Mouse (Mus musculus): Measurements from ENCODE around the gene Clcf1. TPM values are rescaled to one million over a fixed set of nuclear protein-coding genes. Genes with fewer than 3 reads are reported as not detected.

The Clcf1 gene
- total RNA-seq, 2 experiments from 2014 or later = 0.52 to 0.61 TPM

DNA sequence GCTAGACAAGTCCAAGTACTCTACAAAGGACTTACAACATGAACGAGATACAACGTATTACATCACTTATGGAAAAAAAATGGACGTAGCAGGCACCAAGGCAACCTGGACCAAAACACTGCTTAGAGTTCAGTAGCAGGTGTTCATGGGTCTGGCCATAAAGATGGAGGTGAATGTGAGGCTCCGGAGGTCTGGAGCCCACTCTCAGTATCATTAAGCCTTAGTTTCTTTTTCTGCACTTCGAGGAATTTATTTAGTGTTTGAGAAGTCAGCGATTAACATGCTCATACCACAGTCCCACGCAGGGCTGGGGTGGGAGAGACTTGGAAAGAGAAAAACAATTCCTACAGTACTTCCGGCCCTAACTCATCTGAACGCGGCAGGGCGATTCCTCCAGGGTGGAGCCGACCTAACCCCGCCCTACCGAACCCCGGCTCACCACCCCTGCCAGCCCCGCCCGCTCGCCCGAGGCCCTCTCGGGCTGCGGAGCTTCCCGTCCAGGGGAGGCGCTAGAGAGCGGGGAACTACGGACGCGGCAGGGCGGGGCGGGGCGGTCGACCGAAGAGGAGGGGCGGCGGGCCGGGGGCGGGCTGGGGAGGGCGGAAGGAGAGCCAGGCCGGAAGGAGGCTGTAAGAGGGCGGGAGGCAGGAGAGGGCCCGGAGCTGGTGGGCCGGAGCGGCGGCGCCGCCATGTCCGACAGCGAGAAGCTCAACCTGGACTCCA, 22.3 kb upstream of the Clcf1 start, which contains the start of gene Ppp1ca:
TSS of gene Ppp1ca (plus strand) at position 538 of the 723 bp plus-strand sequence.
- intact Hi-C loops (cut with DNase I) = loop anchor here (1.0 kb wide), 1 partner anchor 22 kb away; no protein-coding TSS in a partner anchor

DNA sequence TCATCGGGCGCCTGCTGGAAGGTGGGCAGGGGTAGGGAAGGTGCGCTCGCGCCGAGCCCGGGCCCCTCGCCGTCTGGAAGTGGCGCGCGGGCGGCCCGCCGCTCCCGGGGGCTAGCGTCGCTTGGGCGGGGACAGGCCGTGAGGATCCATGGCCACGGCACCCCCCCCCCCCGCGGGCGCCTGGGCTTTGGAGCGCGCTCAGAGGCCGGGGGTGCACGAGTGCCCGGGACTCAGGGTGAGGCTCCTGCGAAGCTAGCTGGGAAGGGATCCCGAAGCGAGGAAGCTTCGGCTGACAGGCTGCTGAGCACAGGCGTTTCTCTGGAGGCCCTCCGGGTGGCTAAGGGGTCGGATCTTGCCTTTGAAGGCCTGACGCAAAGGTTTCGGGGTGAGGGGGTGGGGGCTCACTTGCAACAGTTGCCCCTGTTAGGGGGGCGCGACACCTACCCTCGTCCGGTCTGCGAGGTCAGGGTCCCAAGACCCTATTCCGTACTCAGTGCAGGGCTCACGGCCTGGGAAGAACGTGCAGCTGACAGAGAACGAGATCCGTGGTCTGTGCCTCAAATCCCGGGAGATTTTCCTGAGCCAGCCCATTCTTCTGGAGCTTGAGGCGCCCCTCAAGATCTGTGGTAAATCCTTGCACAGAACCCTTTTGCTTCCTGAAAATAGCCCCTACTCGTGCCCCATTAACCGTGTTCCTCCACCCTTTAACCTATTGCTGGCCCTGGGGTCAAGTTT, 21.6 kb upstream of the Clcf1 start:
- intact Hi-C loops (cut with DNase I) = no loop called here
- DNase-seq = no peak

More for the DNA sequence above, 22.3 kb upstream of the Clcf1 start, which contains the start of gene Ppp1ca:
- DNase-seq = peak; percentile 91 to 97

DNA sequence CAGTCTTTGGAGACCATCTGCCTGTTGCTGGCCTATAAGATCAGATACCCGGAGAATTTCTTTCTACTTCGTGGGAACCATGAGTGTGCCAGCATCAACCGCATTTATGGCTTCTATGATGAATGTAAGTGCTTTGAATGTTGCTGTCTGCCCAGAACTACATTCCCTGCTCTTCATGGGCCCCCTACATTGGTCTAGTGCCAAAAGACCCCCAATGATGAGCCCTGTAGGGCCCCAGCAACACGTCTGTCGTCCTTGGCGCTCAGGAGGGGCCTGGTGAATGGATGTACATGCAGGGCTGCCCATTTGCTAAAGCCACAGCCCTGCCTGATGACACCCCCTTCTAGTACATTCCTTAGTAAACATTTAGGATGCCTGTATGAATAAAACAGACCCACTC, 20.9 kb upstream of the Clcf1 start:
- no peak for DNase-seq
- intact Hi-C loops (cut with DNase I) = no loop called here

DNA sequence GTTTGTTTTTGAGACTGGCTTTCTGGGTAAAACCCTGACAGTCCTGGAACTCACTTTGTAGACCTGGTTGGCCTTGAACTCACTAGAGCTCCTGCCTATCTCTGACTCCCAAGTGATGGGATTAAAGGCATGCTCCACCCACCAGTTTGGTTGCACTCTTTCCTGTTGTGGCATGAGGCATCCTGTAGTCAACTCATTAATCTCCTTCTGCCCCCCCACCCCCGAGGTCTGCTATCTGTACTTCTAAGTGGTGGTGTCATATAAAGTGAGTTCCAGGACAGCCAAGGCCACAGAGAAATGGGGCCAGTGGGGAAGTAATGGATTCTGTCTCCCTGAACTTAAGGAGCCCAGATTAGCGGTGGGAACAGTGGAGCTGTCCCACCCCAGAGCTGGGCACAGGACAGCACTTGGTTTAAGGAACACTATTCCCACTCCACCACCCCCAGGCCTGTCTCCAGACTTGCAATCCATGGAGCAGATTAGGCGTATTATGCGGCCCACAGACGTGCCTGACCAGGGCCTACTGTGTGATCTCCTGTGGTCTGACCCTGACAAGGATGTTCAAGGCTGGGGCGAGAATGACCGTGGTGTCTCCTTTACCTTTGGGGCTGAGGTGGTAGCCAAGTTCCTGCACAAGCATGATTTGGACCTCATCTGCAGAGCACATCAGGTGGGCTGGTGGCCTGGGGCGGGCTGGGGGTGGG, 19.9 kb upstream of the Clcf1 start:
- intact Hi-C loops (cut with DNase I) = no loop called here
- no peak for DNase-seq

DNA sequence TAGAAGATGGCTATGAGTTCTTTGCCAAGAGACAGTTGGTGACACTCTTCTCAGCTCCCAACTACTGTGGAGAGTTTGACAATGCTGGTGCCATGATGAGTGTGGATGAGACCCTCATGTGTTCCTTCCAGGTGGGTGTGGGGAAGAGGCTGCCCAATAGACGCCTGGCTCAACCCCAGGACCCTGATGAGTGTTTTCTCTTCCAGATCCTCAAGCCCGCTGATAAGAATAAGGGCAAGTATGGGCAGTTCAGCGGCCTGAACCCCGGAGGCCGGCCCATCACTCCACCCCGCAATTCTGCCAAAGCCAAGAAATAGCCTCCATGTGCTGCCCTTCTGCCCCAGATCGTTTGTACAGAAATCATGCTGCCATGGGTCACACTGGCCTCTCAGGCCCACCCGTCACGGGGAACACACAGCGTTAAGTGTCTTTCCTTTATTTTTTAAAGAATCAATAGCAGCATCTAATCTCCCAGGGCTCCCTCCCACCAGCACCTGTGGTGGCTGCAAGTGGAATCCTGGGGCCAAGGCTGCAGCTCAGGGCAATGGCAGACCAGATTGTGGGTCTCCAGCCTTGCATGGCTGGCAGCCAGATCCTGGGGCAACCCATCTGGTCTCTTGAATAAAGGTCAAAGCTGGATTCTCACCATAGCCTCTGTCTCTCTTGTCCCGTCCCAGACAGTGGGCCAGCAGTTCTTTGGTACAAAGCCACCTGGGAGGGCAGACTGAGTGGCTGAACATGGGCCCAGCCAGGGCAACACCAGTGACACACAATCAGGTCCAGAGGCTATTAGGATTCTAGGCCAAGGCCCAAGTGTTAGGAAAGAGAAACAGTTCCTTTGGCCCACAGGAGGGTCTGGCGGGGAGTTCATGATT, 19.0 kb upstream of the Clcf1 start:
- no peak for DNase-seq
- intact Hi-C loops (cut with DNase I) = no loop called here

DNA sequence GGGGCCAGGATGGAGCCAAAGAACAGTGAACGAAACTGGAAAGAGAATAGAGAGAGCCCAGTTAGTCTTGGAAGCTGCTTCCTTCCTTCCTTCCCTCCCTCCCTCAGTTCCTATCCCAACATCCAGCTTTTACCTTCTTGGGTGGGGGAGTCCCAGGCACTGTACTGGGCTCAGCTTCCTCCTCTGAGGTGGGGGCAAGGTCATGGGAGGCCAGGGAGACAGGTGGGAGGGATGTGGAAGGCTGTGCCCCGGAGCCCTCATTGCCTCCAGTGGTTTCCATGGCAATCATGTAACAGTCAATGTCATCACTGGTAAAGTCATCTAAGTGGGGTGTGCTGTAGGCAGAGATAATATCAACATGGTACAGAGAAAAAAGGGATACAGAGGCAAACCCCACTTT, 18.0 kb upstream of the Clcf1 start:
- DNase-seq = no peak
- intact Hi-C loops (cut with DNase I) = no loop called here

DNA sequence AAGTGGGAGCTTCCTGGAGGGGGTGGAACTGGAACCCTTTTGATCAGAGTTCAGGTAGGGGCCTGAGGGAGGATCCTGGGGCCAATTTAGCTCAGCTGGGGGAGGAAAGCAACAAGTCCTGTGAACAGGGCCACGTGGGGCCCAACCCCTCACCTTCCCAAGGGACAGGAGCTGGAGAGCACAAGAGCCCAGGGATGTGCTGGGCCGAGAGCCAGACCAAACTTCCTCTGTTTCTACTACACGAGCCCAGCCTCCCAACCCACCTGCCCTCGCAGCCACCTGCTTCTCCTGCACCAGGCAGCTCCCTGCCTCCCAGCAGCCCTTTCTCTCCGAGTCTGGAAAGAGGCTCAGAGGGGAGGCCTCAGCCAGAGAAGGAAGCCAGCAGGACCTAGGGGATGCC, 17.5 kb upstream of the Clcf1 start:
- intact Hi-C loops (cut with DNase I) = no loop called here
- DNase-seq = no peak

DNA sequence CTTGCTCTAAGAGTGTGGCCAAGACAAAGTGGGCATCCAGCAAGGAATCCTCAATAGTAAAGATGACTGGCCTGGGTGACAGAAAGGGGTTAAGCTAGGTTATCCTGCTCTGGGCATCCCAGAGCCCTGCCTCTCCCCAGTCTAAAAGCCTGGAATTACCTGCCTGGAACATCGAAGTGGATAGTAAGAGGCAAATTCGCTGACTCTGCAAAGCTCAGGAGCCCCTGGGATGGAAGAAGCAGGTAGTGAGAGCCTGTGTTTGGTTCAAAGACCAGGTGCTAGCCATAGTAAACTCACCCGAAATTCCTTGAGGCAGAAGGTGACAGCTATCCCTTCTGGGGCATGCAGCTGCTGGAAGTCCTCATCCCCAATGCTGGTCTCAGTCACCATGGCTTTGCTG, 16.9 kb upstream of the Clcf1 start:
- intact Hi-C loops (cut with DNase I) = no loop called here
- no peak for DNase-seq

DNA sequence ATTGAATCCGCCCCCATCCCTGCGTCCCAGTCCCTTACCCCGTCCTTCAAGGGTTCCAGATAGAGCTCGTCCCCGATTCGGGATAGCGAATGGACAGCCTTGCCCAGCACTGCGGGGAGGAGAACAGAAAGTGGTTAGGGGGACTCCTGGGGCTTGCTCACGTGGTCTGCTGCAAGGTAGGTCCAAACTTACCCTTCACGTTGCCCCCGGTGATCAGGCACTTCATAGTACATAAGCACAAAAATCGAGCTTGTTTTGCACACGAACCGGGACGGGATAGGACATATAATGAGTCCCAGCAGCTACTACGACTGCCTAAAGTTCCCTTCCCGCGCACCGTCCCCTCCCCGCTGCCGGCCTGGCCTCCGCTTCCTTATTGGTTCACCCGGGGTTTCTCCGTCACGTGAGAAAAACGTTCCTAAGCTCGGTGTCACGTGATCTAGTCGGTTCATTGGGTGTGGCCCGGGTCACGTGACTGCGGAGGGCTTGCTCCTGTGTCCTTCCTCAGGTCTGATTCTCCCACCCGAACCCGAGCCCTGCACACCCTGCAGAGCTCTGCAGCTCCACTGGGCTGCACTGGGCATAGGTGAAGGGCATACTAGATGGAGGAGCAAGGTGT, 12.6 kb upstream of the Clcf1 start, which contains the start of gene Rad9a:
TSS of gene Rad9a (minus strand) at position 372 of the 619 bp plus-strand sequence.
- DNase-seq = peak; percentile 89 to 94
- intact Hi-C loops (cut with DNase I) = no loop called here

DNA sequence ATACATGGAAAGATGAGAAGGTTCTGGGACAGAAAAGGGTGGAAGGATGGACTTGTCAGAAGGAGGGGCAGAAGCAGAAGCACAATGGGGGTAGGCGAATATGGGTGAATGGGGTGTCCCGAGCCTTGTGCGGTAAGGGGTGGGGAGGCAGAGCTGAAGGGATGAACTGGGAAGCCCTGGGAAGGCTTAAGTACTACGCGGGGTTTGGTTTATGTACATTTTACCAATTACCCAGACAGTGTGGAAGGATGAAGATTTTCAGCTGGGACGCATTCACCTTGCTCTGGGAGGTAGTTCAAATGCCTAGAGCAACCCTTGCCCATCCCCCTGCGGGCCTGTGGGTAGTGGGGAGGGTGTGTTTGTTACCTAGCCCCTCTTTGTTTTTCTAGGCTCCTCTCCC, 11.9 kb upstream of the Clcf1 start:
- intact Hi-C loops (cut with DNase I) = no loop called here
- no peak for DNase-seq

DNA sequence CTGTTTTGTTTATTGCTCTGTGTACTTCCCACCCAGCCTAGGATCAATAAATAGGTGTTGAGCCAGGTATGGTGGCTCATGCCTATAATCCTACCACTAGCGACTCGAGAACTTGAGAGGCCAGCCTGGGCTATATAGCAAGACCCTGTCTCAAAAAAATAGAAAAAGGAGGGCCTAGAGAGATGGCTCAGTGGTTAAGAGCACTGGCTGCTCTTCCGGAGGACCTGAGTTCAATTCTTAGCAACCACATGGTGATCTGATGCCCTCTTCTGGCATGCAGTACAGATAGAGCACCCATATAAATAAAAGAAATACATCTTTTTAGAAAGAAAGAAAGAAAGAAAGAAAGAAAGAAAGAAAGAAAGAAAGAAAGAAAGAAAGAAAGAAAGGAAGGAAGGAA, 10.9 kb upstream of the Clcf1 start:
- intact Hi-C loops (cut with DNase I) = no loop called here
- no peak for DNase-seq

DNA sequence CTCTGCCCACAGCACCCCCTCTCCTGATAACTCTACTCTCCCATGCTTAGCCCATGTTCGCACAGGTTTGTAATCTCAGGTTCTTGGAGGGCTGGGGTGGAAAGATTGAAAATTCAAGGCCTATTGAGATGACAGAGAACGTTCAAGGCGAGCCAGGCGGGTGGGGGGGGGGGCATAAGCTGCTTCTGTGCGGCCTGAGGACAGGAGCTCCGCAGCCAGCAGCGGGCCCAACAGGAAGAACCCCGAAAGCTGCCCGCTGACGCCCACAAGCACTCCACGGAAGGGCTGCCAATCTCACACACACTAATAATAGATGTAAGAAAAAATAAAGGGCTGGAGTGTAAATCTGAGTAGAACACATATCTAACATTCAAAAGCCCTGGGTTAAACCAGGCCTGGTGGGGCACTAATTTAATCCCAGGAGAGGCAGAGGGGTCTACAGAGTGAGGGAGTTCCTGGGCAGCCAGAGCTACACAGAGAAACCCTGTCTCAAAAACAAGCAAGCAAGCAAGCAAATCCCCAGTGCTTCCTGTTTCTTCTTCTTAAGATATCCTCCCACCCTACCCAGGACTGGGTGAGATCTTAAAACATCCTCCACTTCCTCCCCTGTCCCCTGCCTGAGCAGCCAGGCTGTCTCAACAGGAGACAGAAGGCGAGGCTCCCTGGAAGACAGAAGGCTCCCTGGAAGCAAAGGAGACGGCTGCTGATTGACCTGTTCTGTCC, 10.3 kb upstream of the Clcf1 start:
- intact Hi-C loops (cut with DNase I) = no loop called here
- no peak for DNase-seq

DNA sequence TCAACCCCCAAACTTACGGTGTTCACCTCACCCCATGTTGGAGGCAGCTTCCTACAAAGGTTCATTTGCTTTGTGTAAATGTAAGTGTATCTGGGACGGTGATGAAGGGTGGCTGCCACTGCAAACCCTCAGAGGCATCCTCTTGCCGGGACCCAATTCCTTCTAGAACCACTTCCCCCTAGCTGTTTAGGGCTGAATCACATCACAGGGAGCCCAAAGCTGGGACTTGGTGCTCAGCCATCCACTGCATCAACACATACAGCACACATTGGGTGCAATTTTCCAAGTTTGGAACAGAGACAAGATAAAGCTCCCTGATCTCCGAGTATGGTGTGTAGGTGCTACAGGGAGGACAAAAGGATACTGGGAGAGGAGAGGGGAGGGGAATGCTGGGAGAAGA, 9.1 kb upstream of the Clcf1 start:
- DNase-seq = no peak
- intact Hi-C loops (cut with DNase I) = loop anchor here (5.0 kb wide), 1 partner anchor 102 kb away; the partner anchor contains the start of gene Grk2

DNA sequence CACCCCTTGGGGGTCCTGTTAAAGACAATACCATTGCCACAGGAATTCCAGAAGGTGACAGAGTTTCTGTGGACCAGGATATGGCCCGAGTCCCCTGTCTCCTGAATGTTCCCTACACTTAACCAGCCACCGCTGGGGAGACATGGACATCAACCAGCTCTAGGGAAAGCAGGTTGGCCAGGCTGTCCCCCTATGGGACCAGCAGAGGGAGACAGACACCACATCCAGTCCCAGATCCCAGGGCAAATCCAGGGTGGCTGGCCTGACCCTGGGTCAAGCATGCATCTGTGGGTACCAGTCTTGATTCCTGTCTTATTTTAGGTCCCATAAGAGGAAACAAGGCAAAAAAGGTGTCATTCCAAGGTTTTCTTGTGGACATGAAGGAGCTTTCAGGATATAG, 7.1 kb upstream of the Clcf1 start:
- peak; percentile 52 to 65 for DNase-seq
- intact Hi-C loops (cut with DNase I) = loop anchor here (1.0 to 5.0 kb wide), 2 partner anchors 21 to 100 kb away; partner anchors contain the start of gene Grk2

DNA sequence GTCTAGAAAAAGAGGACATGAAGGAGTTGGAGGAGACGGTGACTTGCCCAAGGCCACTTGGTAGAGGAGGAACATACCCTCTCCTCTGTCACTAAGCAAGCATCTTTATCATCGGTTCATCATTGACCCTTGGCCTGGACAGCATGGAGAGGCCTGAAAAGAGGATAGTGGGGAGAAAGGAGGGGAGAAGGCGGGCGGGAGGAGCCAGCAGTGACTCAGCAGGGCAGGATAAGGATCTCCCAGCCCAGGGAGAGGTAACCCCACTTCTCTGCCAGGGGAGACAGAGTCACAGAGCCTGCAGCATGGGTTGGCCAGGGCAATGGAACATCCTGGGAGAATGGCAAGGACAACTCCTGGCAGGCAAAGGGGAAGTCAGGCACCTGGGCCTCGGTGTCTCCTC, 5.5 kb upstream of the Clcf1 start:
- no peak for DNase-seq
- intact Hi-C loops (cut with DNase I) = loop anchor here (5.0 kb wide), 1 partner anchor 99 kb away; the partner anchor contains the start of gene Grk2

DNA sequence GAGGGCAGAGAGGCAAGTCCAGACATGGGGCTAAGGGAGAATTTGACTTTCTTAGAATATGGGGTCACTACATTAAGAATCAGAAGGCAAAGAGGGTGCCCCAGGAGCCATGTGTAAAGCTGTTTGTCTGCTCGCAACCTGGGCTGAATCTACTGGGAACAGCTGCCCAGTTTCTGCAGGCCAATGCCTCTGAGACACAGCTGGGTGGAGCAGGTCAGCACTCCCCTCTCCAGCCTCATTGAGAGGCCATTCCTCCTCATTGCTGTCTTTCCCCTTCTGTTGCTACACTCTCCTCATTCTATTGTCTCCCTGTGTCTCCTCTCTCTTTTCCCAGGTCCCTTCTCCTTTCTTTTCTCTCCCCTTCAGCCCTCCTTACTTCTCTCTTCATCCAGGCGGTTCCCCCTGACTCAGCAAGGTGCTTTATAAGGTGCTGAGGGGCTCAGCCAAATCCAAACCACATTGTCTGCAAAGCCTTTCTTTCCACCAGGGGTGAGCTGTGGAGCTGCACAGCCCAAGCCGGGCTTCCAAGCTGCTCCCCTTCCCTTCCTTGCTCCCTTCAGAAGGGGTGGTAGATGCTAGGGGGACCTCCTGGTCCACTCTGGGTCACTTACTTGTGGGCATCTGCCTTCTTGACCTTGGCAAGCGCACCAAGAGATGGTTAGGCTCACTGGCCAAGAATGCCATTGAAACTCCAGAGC, 2.0 kb upstream of the Clcf1 start:
- no peak for DNase-seq
- intact Hi-C loops (cut with DNase I) = no loop called here

DNA sequence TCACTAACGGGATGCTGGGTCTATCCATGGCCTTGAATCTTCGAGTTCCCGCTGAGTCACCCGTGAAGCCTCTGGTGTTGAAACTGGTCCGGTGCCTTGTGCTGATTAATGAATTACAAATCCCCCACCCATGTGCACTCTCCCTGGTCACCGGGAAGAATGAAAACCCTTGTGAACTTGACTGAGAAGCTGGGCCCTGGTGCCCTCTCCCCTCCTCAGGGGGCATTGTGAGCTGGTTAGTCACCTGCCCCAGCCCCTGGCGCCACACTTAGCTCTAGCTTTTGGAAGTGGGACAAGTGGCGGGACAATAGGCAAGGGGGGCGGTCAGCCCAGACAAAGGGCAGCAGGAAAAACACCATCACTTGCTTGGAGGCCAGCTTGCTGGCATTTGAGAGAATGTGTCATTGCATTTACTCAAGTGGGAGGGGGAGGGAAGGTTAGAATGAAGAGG, 489 bp upstream of the Clcf1 start:
- intact Hi-C loops (cut with DNase I) = no loop called here
- DNase-seq = no peak

DNA sequence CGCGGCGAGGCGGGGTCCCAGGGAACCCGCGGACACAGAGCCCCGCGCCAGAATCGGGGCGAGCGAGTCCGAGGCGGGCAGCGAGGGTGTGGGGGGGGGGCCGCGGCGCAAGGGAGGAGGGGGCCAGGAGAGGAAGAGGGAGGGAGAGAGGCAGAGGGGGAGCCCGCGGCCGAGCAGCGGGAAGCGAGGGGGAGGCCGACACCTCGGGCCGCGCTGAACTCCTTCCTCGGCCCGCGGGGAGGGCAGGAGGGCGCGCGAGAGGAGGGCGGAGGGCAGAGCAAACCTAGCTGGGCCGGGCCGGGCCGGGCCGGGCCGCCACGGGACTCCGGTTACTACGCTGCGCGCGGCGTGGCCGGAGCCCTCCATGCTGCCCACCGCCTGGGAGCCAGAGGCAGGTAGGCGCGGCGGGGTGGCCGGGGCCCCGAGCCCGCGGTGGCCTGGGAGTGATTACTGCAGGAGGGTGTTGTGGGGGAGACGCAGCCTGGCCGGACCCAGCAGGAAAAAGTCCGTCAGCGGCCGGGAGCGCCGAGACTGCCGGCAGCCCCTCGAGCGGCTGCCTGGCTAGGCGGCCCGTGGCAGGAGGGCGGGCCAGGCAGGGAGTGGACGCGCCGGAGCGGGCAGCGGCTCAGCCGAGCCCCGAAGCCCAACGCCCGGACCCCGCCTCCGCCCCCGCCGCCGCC, 873 bp downstream of the Clcf1 start:
- DNase-seq = no peak
- intact Hi-C loops (cut with DNase I) = no loop called here
